36 mouse cellular contexts compared by ENCODE assay signal in genomic region chr14:51268677-51269076, GRCm38 (mm10). TPM values are rescaled to one million over a fixed set of nuclear protein-coding genes. Genes with fewer than 3 reads are reported as not detected.
"Had no signal": no experiment of that assay in that cellular context is flagged by ENCODE, and none has a peak within 500 bp of the region (broad histone marks: within the 10 kb centered on the region; RNA-seq: fewer than 3 reads in every experiment).

No protein-coding gene starts in this region.

- H3K4me1 ChIP-seq: hindbrain, embryonic 13.5 days; hindbrain, embryonic 15.5 days; limb, embryonic 10.5 days; limb, embryonic 12.5 days; liver, embryonic 13.5 days; liver, embryonic 15.5 days had no signal

- H3K9me3 ChIP-seq: heart, embryonic 13.5 days; heart, embryonic 15.5 days; hindbrain, embryonic 13.5 days; hindbrain, embryonic 15.5 days; kidney, embryonic 15.5 days; limb, embryonic 10.5 days; limb, embryonic 12.5 days; liver, embryonic 13.5 days; liver, embryonic 15.5 days had no signal

- H3K36me3 ChIP-seq: heart, embryonic 13.5 days; heart, embryonic 15.5 days; hindbrain, embryonic 13.5 days; hindbrain, embryonic 15.5 days; kidney, embryonic 15.5 days; limb, embryonic 10.5 days; limb, embryonic 12.5 days; liver, embryonic 13.5 days; liver, embryonic 15.5 days had no signal

- H3K27me3 ChIP-seq: heart, embryonic 13.5 days; heart, embryonic 15.5 days; hindbrain, embryonic 13.5 days; hindbrain, embryonic 15.5 days; kidney, embryonic 15.5 days; limb, embryonic 12.5 days; liver, embryonic 13.5 days; liver, embryonic 15.5 days had no signal

- ATAC-seq: forebrain, postnatal 0 days; hindbrain, postnatal 0 days; intestine, embryonic 16.5 days; liver, postnatal 0 days had no signal

- H3K4me3 ChIP-seq: heart, embryonic 13.5 days; heart, embryonic 15.5 days; hindbrain, embryonic 13.5 days; hindbrain, embryonic 15.5 days; kidney, embryonic 15.5 days; limb, embryonic 10.5 days; limb, embryonic 12.5 days; liver, embryonic 13.5 days; liver, embryonic 15.5 days had no signal

- H3K27ac ChIP-seq: heart, embryonic 13.5 days; heart, embryonic 15.5 days; hindbrain, embryonic 13.5 days; hindbrain, embryonic 15.5 days; hindbrain, postnatal 0 days; kidney, embryonic 15.5 days; kidney, postnatal 0 days; limb, embryonic 10.5 days; limb, embryonic 12.5 days; liver, embryonic 13.5 days; liver, embryonic 15.5 days had no signal

- DNase-seq: forebrain, postnatal 0 days; gastrocnemius, postnatal 14 days; gastrocnemius, postnatal 36 days; heart, postnatal 14 days; heart, postnatal 36 days; kidney, adult 11 months; kidney, adult 2 months; kidney, adult 9 months; kidney, postnatal 14 days; kidney, postnatal 4 days; layer of hippocampus, adult 9-11 months; liver; liver, embryonic 13.5 days; liver, postnatal 0 days had no signal

RNA-seq across cellular contexts. Expression of gene Rnase2a, which starts 12.8 kb away (rescaled TPM):
- total RNA-seq: forebrain, postnatal 0 days; heart, postnatal 14 days; hematopoietic stem cell, adult 5-6 weeks; hindbrain, postnatal 0 days; layer of hippocampus, adult 8-10 months; layer of hippocampus, postnatal 25 days; left cerebral cortex, postnatal 14 days; left cerebral cortex, postnatal 36 days had no signal
- polyA plus RNA-seq: forebrain, postnatal 0 days; heart, embryonic 11.5 days; heart, embryonic 13.5 days; heart, embryonic 15.5 days; heart, postnatal 0 days; hindbrain, embryonic 11.5 days; hindbrain, embryonic 13.5 days; hindbrain, embryonic 15.5 days; hindbrain, postnatal 0 days; intestine, embryonic 14.5 days; intestine, embryonic 16.5 days; kidney, adult 2 months; kidney, embryonic 15.5 days; kidney, postnatal 0 days; limb, embryonic 10.5 days; limb, embryonic 12.5 days; limb, embryonic 14.5 days; liver, embryonic 11.5 days; liver, embryonic 13.5 days; liver, embryonic 15.5 days; liver, postnatal 0 days had no signal
